Mouse (Mus musculus): ENCODE data around the gene Zfp651.
A peak's percentile ranks its signal among the peaks of the same experiment; 100 is the strongest.

The Zfp651 gene

GRCm38 (mm10) chr9:121759091-121760081 is at the start of gene Zfp651:
TSS of gene Zfp651 (plus strand) at chr9:121759330.
- DNase-seq (ENCODE audit: low read depth, low spot score): peak; percentile 71

DNA sequence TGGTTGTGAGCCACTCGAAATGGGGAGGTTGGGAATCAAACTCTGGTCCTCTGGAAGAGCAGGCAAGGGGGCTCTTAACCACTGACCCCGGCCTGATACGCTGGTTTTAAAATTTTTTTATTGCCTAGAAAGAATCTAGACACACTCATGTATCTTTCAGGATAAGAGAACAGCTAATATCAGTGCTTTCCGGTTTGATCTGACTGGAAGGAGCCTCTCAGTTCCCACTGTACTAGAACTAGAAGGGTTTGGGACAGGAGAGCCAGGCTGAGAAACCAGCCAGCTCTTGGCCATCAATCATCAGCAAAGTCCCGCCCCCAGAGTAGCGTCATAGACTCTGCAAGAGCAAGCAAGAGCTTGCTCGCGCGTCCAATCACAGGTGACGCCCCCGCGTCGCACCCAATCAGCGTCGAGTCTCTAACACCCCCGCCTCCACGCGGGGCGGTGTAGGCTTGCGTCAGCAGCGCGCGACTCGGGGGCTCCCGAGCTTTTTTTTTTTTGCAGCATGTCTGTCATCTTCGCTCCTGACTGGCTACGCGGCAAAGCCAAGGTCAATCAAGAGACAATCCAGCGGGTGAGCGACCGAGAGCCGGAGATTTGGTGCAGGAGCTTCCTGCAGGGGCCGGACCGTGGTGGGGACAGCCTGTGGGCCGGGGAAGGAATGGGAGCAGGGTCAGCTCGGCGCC is 49.1 kb upstream of the Zfp651 start, which contains the start of gene Ss18l2:
Gene Ss18l2 (plus strand): TSS at position 432 of the 686 bp plus-strand sequence.
- DNase-seq (ENCODE audit: low read depth, low spot score): peak; percentile 100

GRCm38 (mm10) chr9:121710584-121710975 is 48.5 kb upstream of the Zfp651 start:
- DNase-seq (ENCODE audit: low read depth, low spot score): no peak

DNA sequence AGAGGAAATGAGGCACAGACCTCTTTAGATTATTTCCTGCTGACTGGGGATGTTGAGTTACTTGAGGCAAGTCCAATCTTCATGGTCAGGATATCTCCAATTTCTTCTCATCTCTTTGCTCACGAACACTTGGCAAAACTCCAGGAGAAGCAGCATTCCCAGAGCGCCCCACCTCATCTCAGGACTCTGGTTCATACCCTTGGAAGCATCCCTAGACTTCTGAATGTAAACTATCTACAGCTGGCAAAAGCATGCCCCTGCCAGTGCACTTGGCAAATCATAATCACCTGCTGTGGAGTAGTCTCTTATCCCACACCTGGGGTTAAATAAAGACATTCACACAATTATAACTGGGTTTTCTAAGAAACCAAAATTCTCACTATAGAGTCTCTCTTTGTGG is 42.1 kb upstream of the Zfp651 start:
- no peak for DNase-seq (ENCODE audit: low read depth, low spot score)

GRCm38 (mm10) chr9:121718070-121718705 is 40.9 kb upstream of the Zfp651 start:
- no peak for DNase-seq (ENCODE audit: low read depth, low spot score)

DNA sequence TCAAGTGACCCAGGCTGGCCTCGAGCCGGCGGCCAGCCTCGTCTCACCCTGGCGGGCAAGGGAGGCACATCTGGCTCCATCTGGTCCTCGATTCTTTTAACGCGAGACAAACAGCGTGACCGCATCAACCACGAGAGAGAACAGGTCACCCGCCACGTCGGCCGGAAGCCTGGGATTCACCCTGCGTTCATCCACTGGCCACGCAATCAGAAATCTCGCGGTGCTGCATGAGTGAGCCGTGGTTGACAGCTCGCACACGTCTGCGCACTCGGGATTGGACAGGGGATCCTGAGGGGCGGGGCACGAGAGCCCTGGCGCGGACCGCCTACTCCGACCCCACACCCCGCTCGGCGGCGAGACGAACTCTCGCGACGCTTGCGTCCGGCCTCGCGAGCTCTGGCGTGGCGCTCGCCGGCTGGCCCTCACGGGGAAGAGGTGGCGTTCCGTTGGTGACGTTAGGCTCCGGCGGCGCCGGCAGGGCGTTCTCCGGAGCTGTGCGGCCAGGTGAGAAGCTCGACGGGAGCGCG is 40.3 kb upstream of the Zfp651 start, which contains the start of gene Nktr:
Gene Nktr (plus strand): TSS at position 378 of the 527 bp plus-strand sequence.
- DNase-seq (ENCODE audit: low read depth, low spot score): peak; percentile 95

DNA sequence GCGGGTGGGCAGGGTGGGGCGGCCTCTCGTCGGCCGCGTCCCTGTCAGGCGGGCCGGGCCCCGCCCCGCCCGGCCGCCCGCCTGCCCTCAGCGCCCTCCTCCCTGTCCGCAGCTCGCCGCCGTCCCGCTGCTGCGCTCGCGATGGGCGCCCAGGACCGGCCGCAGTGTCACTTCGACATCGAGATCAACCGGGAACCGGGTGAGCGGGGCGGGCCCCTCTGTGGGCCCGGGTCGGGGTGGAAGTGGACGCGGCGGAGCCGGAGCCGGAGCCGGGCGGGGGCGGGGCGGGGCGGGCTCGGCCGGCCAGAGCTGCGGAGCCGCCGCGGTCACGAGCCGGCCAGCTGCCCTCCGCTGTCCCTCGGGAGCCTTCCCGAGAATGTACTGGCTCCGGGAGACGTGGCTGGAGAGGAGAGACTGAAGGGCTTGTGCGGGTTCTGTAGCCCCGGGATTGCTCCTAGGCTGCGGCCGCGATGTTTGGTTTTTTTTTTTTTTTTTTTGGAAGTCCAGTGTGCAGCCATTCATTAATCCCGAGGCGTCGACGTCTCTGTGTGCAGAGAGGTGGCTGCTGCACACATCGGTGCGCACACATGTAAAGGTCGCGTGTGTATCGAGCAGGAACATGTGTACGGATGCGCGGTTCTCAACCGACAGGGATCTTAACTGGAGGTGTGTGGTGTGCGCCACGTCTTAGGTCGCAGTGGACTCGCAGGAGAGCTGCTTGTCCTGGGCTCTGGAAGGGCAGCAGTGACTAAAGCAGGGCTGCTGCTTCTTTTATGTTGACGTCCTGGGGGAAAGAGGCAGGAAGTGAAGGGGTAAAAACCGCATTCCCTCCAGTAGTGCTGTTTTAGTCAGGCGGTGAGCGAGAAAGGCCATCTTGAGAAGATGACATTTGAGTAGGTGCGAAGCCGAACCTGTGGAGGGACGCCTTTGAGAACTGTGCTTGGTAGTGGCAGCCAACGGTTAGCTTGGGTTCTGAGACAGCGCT is 39.5 kb upstream of the Zfp651 start:
- peak; percentile 22 for DNase-seq (ENCODE audit: low read depth, low spot score)

GRCm38 (mm10) chr9:121740490-121740889 is 18.6 kb upstream of the Zfp651 start:
- no peak for DNase-seq (ENCODE audit: low read depth, low spot score)

DNA sequence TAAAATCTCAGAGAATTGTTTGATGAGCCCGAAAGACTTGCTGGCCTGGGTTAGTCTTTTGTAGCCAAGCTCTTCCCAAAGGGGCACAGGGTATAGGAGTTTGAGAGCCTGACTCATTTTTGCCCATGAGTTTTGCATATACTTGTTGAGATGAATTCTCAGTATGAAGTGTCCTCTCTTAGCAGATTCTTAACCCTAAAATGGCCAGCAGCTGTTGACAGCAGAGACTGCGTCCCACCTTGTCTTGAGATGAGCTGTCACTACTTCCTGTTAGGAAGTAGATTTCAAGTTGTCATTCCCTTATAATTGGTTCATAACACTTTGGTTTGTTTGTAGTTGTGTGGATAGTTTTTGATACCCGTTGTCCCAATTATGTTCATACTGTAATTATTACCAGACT is 18.0 kb upstream of the Zfp651 start:
- no peak for DNase-seq (ENCODE audit: low read depth, low spot score)

DNA sequence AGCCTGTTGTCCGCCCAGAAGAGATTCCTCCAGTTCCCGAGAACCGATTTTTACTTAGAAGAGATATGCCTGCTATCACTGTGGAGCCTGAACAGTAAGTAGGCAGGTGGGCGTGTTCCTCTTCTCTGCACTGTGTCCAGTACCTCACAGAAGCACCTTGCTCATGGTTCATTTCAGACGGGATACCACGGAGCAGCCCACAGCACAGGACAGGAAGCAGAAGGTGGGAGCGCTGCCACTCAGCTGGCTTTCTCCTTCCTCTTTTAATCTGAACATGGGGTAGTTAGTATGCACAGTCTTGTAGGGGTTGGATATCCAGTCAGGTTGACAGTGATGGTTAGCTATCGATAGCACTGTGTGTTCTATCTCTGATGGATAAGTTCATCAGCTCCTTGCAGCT is 15.1 kb upstream of the Zfp651 start:
- DNase-seq (ENCODE audit: low read depth, low spot score): no peak

DNA sequence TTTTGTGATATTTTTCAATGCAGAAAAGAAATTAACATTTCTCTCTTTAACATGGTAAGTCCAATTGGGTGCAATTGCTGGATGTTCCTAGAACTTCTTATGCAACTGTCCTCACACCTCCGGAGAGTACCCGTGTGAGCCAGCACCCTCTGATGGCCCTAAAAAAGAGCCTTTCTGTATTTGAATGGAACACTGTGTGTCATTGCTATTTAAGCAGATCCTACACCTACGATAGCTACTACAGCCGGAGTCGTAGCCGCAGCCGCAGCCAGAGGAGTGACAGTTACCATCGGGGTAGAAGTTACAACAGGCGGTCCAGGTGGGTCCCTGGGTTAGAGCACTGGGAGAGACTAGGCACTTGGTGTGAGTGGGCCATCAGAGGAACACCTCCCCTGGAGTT is 6.4 kb upstream of the Zfp651 start:
- DNase-seq (ENCODE audit: low read depth, low spot score): no peak

GRCm38 (mm10) chr9:121754624-121755023 is 4.5 kb upstream of the Zfp651 start:
- DNase-seq (ENCODE audit: low read depth, low spot score): no peak

DNA sequence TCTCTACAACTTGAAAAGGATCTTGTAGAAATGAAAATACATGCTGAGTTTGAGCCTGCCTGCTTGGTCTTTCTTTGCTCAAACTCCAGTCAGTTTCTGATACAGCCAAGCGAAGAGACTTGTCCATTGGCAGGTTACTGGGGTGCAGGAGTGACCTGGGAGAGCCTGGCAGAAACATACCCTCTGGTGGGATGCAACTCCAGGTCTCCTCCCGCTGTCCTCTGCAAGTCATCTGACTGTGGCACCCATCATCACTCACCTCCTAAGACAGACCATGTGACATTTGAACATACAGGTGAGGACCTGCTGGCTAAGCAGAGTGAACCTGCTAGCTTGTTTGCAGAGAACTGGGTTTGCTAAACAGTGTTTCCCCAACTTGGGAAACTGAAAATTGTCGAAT is 2.3 kb upstream of the Zfp651 start:
- DNase-seq (ENCODE audit: low read depth, low spot score): no peak

- no peak for DNase-seq (ENCODE audit: low read depth, low spot score)
Measured at GRCm38 (mm10) chr9:121757432-121757831, 1.7 kb upstream of the Zfp651 start.

GRCm38 (mm10) chr9:121757835-121758814 is 1.0 kb upstream of the Zfp651 start:
- DNase-seq (ENCODE audit: low read depth, low spot score): no peak

GRCm38 (mm10) chr9:121760271-121761090 is 1.4 kb downstream of the Zfp651 start:
- DNase-seq (ENCODE audit: low read depth, low spot score): peak; percentile 77

GRCm38 (mm10) chr9:121761091-121761665 is 2.0 kb downstream of the Zfp651 start:
- no peak for DNase-seq (ENCODE audit: low read depth, low spot score)

GRCm38 (mm10) chr9:121761787-121762186 is 2.7 kb downstream of the Zfp651 start:
- DNase-seq (ENCODE audit: low read depth, low spot score): no peak
